Mouse (Mus musculus): ENCODE measurements at regions not wholly inside any gene's neighbourhood (a gene's known extent, or its start where the extent isn't known, plus 50 kb on each side); places are given as distances from the start of the nearest gene placed in this dataset.

DNA sequence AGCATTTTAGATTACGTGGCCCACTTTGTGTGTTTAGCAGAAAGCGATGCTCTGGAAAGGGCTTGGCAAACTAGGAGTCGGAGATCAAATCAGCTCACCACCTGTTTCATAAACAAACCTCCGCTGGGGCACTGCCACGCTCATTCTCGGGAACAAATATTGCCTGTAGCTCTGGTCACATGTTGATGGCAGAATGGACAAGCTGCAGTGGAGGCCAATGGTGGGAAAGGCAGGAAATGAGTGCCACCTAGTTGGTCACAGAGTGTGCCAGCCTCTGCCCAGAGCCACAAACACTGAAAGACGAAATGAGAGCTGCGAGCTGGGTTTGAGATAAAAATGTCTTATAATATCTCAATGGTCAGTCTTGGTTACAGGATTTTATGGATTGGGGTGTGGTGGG lies 259.2 kb upstream of the Csf3r start:
- no peak for DNase-seq (ENCODE audit: low spot score)

GRCm38 (mm10) chr4:125777126-125777525 lies 247.2 kb upstream of the Csf3r start:
- no peak for DNase-seq (ENCODE audit: low spot score)

GRCm38 (mm10) chr4:125780113-125780512 lies 244.2 kb upstream of the Csf3r start:
- no peak for DNase-seq (ENCODE audit: low spot score)

GRCm38 (mm10) chr4:125780921-125781487 lies 243.3 kb upstream of the Csf3r start:
- DNase-seq (ENCODE audit: low spot score) = no peak

GRCm38 (mm10) chr4:125782346-125782745 lies 242.0 kb upstream of the Csf3r start:
- no peak for DNase-seq (ENCODE audit: low spot score)

GRCm38 (mm10) chr4:125786083-125786482 lies 238.3 kb upstream of the Csf3r start:
- no peak for DNase-seq (ENCODE audit: low spot score)

- DNase-seq (ENCODE audit: low spot score) = no peak
These were observed 229.7 kb upstream of the Csf3r start for GRCm38 (mm10) chr4:125794679-125795078.

- no peak for DNase-seq (ENCODE audit: low spot score)
These were observed 216.4 kb upstream of the Csf3r start for GRCm38 (mm10) chr4:125807923-125808322.

DNA sequence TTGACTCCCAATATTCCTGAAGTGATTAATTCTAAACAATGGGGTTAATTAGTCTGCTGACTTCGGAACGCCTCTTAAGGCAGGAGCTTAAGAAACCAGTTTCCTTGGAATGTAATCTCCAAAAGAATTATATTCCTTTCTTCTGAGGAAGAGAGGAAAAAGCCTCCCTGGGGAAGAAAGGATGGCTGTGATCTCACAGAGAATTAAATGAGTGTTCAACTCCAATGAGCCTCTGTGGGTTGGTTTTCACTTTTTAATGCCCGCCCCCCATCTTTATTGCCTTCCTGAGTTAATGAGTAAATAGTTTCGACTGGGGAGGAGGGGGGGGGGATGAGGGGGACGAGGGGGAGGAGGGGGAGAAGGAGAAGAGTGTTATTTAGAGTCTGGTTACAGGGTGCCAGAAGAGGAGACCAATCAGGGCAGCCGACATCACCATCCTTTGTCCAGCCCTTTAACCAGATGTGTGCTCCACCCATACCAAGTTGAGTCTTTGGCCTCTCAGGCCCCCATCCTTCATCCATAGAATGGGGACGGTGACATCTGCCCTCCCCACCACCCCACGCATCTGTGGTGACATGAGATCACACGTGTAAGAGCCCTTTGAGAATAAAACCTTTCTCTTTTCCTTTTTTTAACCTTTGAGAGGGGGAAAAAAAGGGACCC lies 214.8 kb upstream of the Csf3r start:
- DNase-seq (ENCODE audit: low spot score) = no peak

DNA sequence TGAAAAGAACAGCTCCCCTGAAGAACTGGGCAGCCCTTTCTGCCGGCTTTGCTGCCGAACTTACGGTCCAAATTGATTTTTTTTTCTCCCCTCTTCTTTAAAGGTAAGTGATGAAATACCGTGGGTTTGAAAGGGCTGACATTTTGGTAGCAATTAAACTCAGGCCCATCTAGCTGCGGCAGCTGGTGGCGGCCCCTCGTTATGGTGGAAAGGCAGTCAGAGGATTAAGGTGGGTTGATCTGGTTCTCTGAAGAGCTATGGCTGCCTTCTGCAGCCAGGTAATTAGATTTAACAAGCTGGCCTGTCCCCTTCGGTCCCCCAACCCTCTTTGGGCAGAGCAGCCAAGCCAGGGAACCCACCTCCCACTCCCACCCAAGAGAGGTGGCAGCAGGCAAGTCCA lies 214.1 kb upstream of the Csf3r start:
- no peak for DNase-seq (ENCODE audit: low spot score)

- no peak for DNase-seq (ENCODE audit: low spot score)
These were observed 210.0 kb upstream of the Csf3r start for GRCm38 (mm10) chr4:125814311-125814710.

DNA sequence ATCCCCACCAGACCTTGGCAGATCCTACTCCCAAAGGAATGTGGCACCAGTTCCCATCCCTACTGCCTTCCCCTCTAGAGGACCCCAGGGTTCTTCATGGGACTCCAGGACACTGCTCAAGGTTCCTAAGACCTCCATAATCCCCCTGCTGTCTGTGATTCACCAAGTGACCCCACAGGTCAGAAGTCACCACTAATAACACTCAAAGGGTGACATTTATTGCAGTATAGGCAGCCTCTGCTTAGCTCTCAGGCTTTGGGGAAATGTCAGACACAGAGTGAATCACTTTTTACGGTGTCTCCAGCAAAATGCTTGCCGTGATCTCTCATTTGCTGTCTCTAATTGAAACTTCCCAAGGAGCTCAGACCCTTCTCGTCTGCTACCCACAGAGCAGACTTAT lies 209.1 kb upstream of the Csf3r start:
- no peak for DNase-seq (ENCODE audit: low spot score)

DNA sequence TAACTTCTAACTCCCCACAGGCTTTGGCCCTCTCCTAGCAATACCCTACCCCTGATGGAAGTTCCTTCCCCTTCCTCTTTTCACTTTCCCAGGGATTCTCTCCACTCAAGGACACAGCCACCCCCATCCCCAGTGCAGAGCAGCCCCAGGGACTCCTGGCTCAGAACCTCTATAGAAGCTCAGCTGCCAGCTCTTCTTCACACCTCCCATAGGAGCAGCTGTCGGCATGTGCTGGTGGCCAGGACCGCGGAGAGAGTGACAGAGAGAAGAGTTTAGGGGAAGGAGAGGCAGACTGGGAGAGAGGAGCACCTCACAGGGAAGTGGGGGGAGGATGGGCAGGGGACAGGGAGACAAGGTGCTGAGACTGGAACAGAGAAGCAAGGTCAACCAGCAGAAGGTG lies 199.8 kb upstream of the Csf3r start:
- DNase-seq (ENCODE audit: low spot score) = no peak

GRCm38 (mm10) chr4:125826416-125826815 lies 197.9 kb upstream of the Csf3r start:
- no peak for DNase-seq (ENCODE audit: low spot score)

- DNase-seq (ENCODE audit: low spot score) = peak; percentile 49
These were observed 189.1 kb upstream of the Csf3r start for GRCm38 (mm10) chr4:125835250-125835649.

GRCm38 (mm10) chr4:125847568-125847967 lies 176.8 kb upstream of the Csf3r start:
- no peak for DNase-seq (ENCODE audit: low spot score)

DNA sequence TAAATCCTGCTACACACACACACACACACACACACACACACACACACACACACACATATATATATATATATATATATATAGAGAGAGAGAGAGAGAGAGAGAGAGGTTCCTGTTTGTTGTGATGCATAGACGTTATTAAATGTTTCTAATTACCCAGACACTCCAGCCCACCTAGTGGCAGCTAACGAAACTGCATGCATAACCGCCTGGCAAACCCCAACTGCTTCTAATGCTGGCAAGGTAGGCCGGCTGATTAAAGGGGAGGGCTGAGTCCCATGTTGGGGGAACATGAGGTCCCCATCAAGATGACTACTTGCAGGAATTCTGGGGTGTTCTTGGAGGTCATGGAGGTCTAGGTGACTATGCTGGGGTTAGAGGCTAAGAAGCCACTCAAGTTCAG lies 174.1 kb upstream of the Csf3r start:
- no peak for DNase-seq (ENCODE audit: low spot score)

DNA sequence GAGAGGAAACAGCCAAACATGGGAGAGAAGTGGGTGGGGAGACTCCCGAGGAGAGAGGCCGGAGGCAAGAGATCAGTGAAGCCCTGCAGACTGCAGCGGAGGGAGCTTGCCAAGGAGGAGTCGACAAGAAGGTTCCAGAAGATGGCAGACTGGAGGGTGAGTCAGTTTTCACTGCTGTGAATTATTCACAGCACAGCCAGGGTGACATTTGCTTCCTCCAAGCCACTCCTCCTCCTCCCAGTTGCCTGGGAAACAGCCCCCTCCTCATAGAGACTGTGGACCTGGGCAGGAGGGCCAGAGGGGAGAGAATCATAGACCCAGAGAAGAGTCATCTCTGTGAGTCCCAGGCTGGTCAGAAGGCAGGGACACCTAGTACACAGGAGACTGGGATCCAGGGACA lies 171.8 kb upstream of the Csf3r start:
- DNase-seq (ENCODE audit: low spot score) = no peak

GRCm38 (mm10) chr4:125855983-125856591 lies 168.3 kb upstream of the Csf3r start:
- no peak for DNase-seq (ENCODE audit: low spot score)

GRCm38 (mm10) chr4:125856781-125857180 lies 167.6 kb upstream of the Csf3r start:
- no peak for DNase-seq (ENCODE audit: low spot score)

DNA sequence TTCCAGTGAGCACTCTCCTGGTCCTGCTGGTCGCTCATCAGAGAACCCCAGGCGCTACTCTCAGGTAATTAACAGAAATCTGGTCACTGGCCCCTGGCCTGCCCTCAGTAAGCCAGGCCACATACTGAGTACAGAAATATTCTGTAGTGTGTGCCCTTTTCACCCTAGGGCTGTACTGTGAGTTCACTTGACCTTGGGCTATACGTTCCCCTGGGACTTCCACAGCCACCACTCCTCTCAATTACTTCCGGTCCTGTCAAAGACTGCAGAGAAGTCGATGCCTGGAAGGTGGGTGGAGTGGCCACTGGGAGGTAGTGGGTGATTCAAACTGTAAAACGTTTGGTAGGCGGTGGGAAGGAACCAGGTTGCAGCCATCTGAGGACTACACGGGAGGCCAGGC lies 159.3 kb upstream of the Csf3r start:
- DNase-seq (ENCODE audit: low spot score) = no peak

DNA sequence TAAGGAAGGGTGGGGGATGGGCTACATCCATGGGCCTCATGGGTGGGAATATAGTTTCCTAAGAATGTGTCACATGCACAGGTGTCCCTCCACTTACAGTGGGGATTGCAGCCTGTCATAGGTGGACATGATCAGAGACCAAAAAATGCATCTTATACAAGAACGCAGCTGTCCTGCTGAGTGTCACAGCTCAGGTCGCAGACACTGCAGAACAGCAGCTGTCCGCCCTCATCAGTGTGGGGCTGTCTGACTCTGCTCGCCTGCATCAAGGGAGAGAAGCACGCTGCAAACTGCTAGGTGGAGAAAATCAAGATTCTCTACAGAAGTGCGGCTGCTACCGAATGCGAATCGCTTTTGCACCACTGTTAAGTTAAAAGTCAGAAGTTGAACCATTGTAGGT lies 158.6 kb upstream of the Csf3r start:
- DNase-seq (ENCODE audit: low spot score) = no peak

DNA sequence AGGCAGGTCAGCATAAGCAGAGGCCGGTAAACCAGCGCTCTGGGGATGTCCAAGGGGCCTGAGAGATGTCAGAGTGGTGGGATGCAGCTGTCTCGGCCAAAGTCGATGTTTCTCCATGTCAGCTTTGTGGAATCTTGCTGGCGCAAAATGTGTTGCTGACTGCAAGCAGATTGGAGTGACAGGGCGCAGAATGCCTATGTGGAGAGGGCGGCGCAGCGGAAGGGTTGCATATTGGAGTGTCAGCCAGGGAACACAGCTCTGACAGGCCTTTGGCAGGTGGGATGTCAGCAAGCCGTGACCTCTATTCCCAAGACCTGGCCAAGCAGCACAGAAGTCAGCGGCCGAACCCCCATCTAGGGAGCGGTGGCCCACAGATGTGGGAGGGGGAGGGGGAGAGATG lies 153.1 kb upstream of the Csf3r start:
- no peak for DNase-seq (ENCODE audit: low spot score)

GRCm38 (mm10) chr4:125880028-125880427 lies 144.3 kb upstream of the Csf3r start:
- DNase-seq (ENCODE audit: low spot score) = no peak
